Mouse (Mus musculus) spleen, postnatal 36 days (tissue): ENCODE measurements around the gene Sf1.

Experiments
- DNase-seq, 2 experiments: peaks; one replicate each; pipeline ENCODE4 v3.0.0; 2022; ENCODE audit warnings: low spot score in 2 of 2, mixed read lengths in 1 of 2

Sf1 gene

DNA sequence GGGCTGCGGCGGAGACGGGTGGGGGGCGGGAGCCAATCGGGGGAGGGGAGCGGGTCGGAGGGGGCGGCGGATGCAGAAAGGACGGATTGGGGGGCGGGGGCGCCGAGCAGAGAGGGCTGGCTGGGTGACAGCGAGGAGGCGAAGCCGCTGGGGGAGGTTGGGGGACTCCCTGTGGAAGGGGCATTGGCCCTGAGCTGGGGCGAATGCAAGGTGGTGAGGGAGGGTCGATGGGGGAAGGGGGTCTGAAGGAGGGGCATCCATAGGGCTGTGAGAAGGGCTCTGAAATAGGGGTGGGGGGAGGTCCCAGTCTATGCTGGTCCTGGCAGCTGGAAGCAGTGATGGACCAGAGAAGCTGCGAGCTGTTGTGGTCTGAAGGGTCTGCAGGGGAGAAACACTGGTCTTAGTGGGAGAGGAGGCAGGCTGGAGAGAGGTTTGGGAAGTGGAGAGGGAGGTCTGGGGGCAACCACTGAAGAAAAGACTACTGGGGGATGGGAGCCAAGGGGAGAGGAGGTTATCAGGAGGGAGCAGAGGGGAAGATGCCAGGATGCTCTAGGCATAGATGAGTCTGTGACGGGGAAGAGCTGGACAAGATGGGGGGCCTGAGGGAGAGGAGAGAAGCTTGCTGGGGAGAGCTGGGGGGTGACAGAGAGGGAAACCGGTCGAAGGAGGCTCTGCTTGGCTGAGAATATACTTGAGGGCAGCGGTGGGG lies 55.6 kb downstream of the Sf1 start:
- DNase-seq, result no peak

DNA sequence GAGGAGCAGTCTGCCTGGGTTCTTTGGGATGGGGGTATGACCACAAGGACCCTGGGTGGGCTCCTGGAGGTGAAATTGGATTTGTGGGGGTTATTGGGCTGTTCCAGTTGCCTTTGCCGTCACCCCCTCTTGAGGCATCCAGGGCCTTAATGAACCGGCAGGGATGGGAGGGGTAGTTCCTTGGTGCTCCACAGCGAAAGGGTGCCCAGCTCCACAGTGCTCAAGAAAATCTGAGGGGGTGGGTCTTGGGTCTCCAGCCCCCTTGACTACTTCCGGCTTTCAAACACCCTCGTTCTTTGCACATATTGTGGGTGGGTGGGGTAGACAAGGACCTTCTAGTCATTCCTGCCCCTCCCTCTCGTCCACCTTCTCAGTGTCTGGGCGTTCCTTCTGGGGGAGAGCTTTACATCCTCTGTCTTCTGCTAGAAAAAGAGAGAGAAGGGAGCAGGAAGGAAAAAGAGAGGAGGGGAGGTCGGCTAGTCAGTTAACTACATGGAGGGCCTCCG lies 56.4 kb downstream of the Sf1 start:
- no peak for DNase-seq

DNA sequence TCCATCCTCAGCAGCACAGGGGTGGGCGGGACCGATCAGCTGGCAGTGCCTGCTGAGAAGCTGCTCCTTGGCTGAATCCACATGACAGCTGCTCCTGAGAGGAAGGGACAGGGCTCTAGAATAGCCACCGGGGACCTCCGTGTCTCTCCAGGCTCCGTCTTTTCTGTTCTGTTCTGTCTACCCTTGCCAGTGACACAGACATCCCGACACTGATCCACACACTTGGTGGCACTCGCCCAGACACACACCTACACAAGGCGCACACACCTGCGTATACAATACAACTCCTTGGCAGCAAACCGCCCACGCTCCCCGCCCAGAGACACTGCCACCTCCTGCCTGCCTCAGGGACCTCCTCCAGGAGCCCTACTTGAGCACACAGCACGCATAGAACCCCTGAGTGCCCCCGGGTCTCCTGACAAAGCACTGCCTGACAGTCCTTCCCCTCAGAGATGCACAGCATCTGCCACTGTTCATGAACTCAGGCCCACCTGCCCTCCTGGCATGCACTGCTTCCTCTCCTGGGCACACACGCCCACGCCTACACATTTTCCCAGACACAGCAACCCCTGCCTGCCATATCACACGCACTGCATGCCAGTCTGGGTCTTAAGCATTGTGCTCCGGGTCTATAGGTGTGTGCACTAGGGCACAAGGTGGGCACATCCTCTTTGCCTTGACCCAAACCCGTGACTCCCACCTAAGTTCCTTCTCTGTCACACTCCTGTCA lies 57.2 kb downstream of the Sf1 start:
- DNase-seq, result no peak

DNA sequence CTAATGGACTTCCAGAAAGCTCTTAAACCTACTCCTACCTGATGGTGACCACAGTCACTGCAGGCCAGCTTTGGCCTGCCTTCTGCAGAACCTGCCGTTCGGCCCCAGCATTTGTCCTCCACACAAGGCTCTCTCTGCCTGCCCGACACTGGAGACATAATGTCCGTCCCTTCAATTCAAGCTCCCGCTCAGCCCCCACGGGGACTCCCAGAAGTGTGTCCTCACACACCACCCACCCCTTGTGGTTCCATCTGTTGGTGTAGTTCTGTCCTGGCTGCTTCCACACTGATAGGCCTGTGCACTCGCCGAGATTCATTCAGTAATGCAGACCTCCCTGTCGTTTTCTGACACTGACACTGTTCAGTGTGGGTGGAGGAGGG lies 57.7 kb downstream of the Sf1 start:
- no peak for DNase-seq

DNA sequence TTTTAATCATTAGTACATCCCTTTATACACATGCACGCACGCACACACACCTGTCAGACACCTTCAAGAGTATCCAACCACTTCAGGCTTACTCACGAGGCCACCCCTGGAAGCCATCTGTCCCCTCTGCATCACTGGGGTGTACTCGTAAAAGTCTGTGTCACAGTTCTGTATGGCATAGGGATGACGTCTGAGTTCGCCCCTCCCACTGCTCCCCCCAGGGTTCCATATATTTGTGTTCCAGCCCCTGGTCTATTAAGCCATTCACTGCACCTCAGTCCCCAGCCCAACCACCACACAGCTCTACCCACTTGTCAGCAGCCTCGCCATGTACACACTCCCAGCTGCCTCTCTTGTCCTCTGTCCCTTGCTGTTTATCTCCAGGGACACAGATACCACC lies 58.5 kb downstream of the Sf1 start:
- no peak for DNase-seq

DNA sequence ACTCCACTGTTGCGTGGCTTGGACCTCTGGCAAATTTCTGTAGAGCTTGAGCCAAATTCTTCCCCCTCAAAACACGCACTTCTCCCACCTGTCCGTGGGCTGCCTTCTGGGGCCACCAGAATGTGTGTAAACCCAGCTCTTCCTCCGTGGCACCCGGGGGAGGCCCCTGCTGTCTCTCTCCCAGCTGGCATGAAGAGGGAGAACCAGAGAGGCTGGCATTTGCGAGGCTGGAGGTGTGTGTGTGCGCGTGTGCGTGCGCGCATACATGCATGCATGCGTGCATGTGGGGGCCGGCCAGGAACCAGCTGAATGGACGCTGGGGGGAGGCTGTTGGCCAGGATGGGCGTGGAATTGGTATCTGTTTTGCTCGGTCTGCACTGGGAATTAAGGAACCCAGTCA lies 59.8 kb downstream of the Sf1 start:
- no peak for DNase-seq

DNA sequence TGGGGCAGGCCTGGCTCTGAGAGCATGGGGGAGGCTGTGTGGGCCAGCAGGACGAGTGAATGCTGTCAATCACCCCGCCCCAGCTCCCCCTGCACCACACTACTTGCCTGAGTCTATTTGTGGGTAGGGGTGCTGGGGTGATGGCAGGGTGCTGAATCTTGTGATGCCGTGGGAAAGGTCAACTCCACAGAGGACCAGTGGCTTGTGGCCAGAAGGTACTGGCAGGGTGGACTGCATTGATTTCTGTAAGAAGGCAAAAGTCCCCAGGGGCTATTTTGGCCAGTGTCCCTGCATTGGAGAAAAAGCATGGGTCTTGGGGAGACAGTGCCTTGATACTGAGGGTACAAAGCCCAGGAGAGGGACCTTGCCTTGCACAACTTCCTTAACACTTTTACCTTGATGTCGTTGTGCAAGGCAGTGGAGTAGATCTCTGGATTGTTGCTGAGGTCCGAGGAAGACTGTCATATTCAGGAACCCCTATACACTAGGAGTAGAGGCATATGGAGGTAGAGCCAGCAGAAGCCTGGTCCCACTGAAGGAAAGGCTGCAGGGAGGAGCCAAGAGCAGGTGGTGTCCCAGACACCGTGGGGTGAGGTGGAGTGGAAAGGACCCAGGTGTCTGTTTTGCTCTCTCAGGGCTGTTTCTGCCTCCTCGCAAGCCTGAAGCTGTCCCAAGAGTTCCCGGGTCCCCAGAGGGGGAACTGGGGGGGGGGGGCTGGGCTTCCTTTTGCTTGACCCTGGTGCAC lies 60.8 kb downstream of the Sf1 start:
- no peak for DNase-seq

DNA sequence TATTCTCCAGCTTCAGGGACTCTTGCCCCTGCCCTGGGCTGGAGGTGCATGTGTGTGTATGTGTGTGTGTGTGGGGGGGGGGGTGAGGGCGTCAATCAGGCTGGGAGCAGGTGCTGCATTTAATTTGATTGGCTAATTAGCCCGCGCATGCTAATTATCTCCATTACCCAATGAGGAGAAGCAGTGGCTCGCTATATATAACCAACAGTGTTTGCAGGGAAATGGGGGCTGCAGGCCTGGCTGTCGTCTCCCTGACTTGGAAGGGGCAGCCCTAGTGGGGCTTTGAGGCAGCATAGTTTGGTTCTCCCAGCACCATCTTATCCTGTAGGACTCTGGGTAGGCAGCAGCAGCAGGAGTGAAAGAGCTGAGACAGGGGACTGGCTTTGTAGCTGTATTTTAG lies 62.1 kb downstream of the Sf1 start:
- no peak for DNase-seq

DNA sequence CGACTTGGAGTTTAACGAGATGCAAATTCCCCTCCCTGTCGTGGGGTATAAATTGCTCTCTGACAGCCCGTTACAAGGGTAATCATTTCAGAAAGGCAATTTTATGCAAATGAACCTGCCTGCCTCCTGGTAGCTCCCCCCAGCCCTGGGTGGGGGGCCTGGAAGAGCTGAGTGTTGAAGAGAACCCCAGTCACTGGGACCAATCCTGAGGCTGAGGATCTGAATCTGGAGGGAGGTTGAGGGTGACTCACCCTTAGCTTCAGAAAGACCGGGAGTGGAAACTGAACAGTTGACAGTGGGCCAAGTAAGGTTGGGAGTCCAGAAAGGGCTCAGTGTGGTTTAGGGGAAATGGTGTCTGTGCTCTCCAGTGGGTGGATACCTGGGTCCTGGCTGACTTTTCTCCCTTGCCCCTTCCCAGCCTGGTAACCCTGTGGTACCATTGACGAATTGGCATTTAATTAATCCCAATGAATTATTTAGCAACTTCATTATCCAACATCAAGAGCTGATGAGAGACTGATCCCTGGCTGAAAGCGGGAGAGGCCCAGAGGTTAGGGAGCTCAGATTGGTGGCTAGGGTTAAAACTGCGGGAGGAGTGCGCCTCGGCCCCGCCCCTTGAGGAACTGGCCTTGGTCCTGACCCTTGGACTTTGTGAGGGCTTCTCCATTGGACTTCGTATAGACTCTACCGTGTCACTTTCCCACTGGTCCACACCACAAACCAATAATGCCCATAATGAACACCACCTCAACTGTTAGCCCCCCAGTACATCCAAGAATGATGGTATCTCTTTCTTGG lies 63.4 kb downstream of the Sf1 start:
- no peak for DNase-seq
